Mouse (Mus musculus): ENCODE data around the gene Slc4a10.

Slc4a10 gene

DNA sequence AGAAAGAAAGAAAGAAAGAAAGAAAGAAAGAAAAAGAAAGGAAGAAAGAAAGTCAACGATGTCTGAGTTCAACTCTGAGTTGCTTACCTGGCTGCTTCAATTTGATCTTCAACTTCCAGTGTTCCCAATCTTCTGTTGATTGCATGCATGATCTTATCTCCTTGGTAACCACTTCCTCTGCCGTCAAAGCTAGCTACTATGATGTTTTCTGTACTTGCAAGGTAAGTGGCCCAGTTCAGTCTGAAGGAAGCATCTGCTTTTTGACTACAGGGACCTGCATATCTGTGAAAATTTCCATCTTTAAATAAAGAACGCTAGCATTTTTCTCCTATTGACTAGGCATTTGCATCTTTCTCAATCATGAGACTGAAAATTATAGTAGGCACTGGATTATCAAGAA, 305.8 kb downstream of the Slc4a10 start:
- DNase-seq (ENCODE audit: low spot score in 2 of 2), result no peak

GRCm38 (mm10) chr2:62355766-62356165, 309.5 kb downstream of the Slc4a10 start:
- no peak for DNase-seq (ENCODE audit: low spot score in 2 of 2)

DNA sequence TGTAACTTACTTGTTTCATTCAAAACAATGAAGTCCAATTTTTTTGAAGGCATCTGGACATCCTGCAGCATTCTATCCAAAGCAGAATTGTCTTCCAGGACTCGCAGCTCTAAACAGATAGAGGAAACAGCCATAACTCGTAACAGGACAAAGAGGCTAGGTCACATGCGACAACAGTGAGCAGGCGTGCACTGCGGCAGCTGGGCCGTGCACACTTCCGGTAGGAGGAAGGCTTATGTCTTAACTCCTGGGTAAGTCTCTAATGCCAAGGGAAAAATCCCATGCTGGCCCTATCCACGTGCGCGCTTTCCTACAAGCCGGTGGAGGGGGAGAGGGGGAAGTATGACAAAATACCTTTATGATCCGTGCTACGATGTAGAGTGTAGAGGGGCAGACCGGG, 310.3 kb downstream of the Slc4a10 start:
- DNase-seq (ENCODE audit: low spot score in 2 of 2), result no peak

GRCm38 (mm10) chr2:62357259-62357658, 311.0 kb downstream of the Slc4a10 start:
- no peak for DNase-seq (ENCODE audit: low spot score in 2 of 2)

DNA sequence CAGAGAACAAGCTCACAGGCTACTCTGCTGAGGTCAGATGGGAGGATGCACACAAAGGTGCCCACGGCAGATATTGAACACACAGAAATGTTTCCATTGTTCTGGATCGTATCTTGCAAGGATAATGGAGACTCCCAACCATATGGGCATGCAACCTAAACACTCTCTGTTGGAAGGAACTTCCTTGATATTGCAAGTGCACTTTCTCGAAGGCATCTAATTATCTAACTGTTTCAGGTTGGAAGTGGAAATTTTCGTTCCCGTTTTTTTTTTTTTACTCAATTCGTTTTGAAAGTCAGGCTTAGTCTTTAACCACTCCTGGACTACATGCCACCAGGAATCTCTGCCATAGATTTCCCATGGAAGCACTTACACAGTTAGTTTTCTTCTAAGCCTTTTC, 314.6 kb downstream of the Slc4a10 start:
- DNase-seq (ENCODE audit: low spot score in 2 of 2), result no peak

DNA sequence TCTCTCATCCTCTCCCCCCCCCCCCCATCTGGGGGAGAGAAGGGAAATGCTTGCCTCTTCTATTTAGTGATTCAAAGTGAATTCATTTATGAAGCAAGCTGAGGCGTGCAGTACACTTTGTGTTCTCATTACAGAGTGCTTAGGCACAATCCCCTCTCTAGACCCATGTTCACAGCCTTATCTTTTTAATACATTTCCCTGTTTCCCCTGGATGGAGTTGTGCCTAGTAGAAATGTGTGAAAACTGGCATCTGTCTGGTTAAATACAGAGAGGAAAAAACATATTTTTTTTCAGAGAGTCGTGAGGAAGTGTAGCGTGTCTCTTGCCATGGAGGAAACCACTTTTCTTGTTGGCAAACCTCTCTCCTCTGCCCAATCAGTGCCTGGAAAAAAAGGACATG, 315.3 kb downstream of the Slc4a10 start:
- no peak for DNase-seq (ENCODE audit: low spot score in 2 of 2)

- no peak for DNase-seq (ENCODE audit: low spot score in 2 of 2)
These were observed 315.9 kb downstream of the Slc4a10 start for GRCm38 (mm10) chr2:62362211-62362610.

DNA sequence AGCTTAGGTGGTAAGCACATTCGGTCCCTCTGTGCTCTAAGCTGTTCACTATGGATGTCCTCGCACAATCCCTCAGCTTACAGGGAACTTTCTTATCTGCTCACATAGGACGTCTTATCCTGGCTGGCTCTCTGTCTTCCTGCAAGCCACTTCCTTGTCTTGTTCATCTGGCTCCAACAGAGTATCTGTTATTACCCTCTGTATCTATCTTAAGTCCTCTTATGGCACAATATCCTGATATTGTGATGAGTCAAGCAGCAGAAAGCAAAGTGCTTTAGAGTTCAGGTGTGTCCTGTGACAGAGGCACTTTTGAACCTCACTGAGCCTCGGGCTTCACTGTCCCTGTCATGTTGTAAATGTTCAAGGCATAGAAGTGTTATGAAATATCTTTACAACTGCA, 317.3 kb downstream of the Slc4a10 start:
- DNase-seq (ENCODE audit: low spot score in 2 of 2), result no peak

- DNase-seq (ENCODE audit: low spot score in 2 of 2), result no peak
These were observed 322.2 kb downstream of the Slc4a10 start for GRCm38 (mm10) chr2:62368349-62369053.

GRCm38 (mm10) chr2:62370048-62370447, 323.8 kb downstream of the Slc4a10 start:
- DNase-seq (ENCODE audit: low spot score in 2 of 2), result no peak

- no peak for DNase-seq (ENCODE audit: low spot score in 2 of 2)
These were observed 327.4 kb downstream of the Slc4a10 start for GRCm38 (mm10) chr2:62373692-62374091.

Measured in frontal cortex, postnatal 10 days (tissue).